Mouse (Mus musculus) kidney, embryonic 15.5 days (tissue): ENCODE data around the gene Crip1. TPM values are rescaled to one million over a fixed set of nuclear protein-coding genes. Genes with fewer than 3 reads are reported as not detected.

Experiments
- ATAC-seq: fragments of 200-750 bp; cut with Nextera tagmentation; replicated peaks from 2 replicates; pipeline ENCODE4 v1.8.0; 2017; ENCODE audit warnings: moderate TSS enrichment; ENCODE audit not compliant: low FRiP score
- H3K27ac ChIP-seq: fragments of 300-500 bp; sonication (generic); 2 replicates; pipeline ENCODE4 v1.5.1; 2015; ENCODE audit warnings: mild to moderate bottlenecking, inconsistent platforms
- H3K27me3 ChIP-seq: fragments of 300-500 bp; sonication (generic); 2 replicates; pipeline ENCODE4 v1.6.1; 2015; ENCODE audit warnings: inconsistent platforms
- H3K36me3 ChIP-seq: fragments of 300-500 bp; sonication (generic); 2 replicates; pipeline ENCODE4 v1.6.1; 2015; ENCODE audit warnings: inconsistent platforms
- H3K4me1 ChIP-seq: fragments of 300-500 bp; sonication (generic); 2 replicates; pipeline ENCODE4 v1.6.1; 2015; ENCODE audit warnings: inconsistent platforms
- H3K4me2 ChIP-seq: fragments of 300-500 bp; sonication (generic); 2 replicates; pipeline ENCODE4 v1.6.1; 2015; ENCODE audit warnings: moderate library complexity, mild to moderate bottlenecking, inconsistent platforms
- H3K4me3 ChIP-seq: fragments of 300-500 bp; sonication (generic); replicated peaks from 2 replicates; pipeline ENCODE4 v1.5.1; 2015; ENCODE audit warnings: mild to moderate bottlenecking, inconsistent platforms
- H3K9ac ChIP-seq: fragments of 300-500 bp; sonication (generic); 2 replicates; pipeline ENCODE4 v1.6.1; 2015; ENCODE audit warnings: mild to moderate bottlenecking, inconsistent platforms
- H3K9me3 ChIP-seq: fragments of 300-500 bp; sonication (generic); replicated peaks from 2 replicates; pipeline ENCODE4 v1.6.1; 2016; ENCODE audit warnings: inconsistent platforms
- WGBS: fragments of 180-500 bp; shearing (Covaris S2); methylation state at CpG from one replicate; pipeline ENCODE4 v1.1.7; 2015; ENCODE audit warnings: mixed read lengths; 5-methylcytosine and 5-hydroxymethylcytosine counted together
- polyA plus RNA-seq: library from polyadenylated mRNA; unstranded; fragments of >200 nt; fragmentation: Nextera tagmentation; extraction: Ambion mirVana; gene quantifications from 2 replicates; pipeline ENCODE4 v1.2.1, GENCODE M21; 2015

The Crip1 gene
- polyA plus RNA-seq, 1 experiment from 2014 or later: 309 TPM

DNA sequence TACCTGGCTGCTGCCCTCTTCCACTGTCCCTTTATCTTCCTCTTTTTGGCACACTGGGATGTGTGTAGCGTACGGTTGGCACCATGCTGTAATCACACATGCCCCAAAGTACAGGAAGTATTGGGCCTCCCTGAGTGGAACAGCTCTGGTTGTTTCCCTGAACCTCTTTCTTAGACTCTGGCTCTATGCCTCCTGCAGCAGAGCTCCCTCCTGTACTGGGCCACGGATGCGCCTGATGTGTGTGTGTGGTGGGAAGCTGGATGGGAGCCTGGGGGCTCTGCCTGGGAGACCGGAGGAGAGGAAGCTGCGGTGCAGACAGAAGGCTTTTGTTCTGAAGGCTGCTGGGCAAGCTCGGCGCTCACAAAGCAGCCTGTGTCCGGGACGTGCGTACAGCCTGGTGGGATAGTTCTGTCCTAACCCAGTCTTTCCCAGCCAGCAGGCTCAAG is 17.5 kb downstream of the Crip1 start:
- WGBS: 88% methylated on average over 11 of the region's 11 CpGs
- ATAC-seq: no peak
- Histone ChIP-seq H3K4me1 (no peaks in the 10 kb centered on the region), H3K9me3 (no peaks in the 10 kb centered on the region), H3K27me3 (no peaks in the 10 kb centered on the region), H3K4me3 (no peak overlapping the region), H3K27ac (no peak overlapping the region), H3K36me3 (peaks cover 40% of the 10 kb centered on the region), H3K9ac (no peak overlapping the region), H3K4me2 (no peak overlapping the region)

DNA sequence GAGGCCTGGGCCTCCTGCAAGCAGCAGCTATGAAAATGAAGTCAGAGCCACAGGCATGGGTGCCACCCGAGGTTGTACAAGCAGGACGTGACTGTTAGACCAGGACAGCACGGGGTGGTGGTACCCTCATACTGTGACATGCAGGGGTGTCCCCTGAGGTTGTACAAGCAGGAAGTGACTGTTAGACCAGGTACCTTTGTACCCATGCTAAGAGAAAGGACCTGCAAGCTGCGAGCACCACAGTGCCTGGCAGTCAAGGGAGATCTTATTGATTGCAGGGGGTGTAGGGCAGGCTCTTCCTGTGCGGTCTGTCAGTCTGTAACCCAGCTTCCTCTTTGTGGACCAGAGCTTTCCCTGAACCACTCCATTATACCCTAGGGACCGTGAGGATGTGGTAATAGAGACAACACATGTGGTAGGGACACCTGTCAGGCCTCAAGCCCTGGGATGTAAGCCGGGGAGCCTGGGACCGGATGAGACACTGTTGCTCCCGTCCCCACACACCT is 22.0 kb downstream of the Crip1 start:
- Histone ChIP-seq H3K4me1 (no peaks in the 10 kb centered on the region), H3K27me3 (no peaks in the 10 kb centered on the region), H3K4me3 (no peak overlapping the region), H3K4me2 (no peak overlapping the region), H3K36me3 (peaks cover 18% of the 10 kb centered on the region), H3K27ac (no peak overlapping the region), H3K9ac (no peak overlapping the region), H3K9me3 (no peaks in the 10 kb centered on the region)
- no peak for ATAC-seq
- 78% methylated on average over 9 of the region's 9 CpGs for WGBS

DNA sequence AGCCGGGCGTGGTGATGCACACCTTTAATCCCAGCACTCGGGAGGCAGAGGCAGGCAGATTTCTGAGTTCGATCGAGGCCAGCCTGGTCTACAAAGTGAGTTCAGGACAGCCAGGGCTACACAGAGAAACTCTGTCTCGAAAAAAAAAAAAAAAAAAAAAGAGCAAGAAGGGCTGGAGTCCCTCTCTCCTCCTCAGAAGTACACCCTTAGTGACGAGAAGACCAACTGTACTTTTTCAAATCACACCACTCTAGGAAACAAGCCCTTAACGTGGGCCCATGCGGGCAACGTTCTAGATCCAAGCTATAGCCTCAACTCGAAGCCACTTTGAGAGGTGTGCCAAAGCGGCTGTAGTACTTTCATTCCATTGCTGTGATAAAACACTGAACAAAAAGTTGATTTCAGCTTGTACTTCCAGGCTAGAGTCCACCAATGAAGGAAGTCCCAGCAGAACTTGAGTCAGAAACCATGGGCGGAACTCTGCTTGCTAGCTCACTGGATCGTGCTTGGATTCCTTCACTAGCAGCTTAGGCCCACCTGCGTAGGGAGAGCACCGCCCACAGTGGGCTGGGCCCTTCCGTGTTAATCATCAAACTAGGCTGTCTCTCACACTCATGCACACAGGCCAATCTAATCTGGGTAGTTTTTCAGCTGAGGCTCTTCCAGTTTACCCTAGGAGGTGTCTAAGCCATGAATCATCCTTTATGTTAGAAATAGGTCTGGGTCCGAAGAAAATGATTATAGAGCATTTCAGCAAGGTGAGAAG is 31.0 kb downstream of the Crip1 start:
- Histone ChIP-seq H3K9ac (no peak overlapping the region), H3K4me3 (no peak overlapping the region), H3K9me3 (no peaks in the 10 kb centered on the region), H3K27me3 (no peaks in the 10 kb centered on the region), H3K4me2 (no peak overlapping the region), H3K36me3 (no peaks in the 10 kb centered on the region), H3K27ac (no peak overlapping the region), H3K4me1 (no peaks in the 10 kb centered on the region)
- no peak for ATAC-seq
- WGBS: 84% methylated on average over 18 of the region's 18 CpGs

DNA sequence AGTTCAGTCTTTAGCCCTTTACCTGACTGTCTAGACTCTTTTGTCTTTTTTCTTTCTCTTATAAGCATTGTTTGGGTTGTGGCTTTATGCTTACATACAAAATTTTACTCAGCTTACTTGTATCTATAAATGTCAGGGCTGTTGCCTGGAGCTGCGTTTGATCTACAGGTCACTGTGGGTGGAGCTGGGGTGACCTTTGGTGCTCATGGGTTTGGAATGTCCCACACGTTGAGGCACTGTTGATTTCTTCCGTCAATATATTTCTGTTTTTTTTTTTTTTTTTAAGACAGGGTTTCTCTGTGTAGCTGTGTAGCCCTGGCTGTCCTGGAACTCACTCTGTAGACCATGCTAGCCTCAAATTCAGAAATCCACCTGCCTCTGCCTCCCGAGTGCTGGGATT is 34.9 kb downstream of the Crip1 start:
- Histone ChIP-seq H3K9ac (no peak overlapping the region), H3K36me3 (no peaks in the 10 kb centered on the region), H3K4me1 (peaks cover 8% of the 10 kb centered on the region), H3K27ac (no peak overlapping the region), H3K4me3 (no peak overlapping the region), H3K4me2 (no peak overlapping the region), H3K9me3 (no peaks in the 10 kb centered on the region), H3K27me3 (peaks cover 15% of the 10 kb centered on the region)
- whole genome bisulfite sequencing: 63% methylated on average over 4 of the region's 4 CpGs
- ATAC-seq: no peak

DNA sequence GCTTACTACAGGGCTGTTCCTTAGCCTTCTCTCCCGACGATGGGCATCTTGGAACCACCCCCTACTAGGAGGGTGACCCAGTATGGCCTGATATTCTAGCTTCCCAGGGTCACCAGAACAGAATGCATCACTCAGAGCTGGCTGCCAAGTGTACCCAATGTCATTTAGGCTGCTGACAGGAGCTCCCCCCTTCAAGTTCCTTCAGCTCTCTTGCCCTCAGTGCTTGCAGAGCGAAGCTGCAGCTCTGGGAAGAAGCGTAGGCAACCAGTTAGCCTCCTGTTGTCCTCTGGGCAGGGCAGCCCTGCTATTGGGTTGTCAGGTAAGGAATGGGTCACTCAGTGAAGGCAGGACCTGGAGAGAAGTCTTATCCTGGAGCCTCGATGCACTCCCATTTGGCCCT is 38.8 kb downstream of the Crip1 start:
- 58% methylated on average over 5 of the region's 5 CpGs for WGBS
- Histone ChIP-seq H3K4me1 (peaks cover 32% of the 10 kb centered on the region), H3K4me3 (peak overlapping the region; percentile 56), H3K9me3 (no peaks in the 10 kb centered on the region), H3K27me3 (peaks cover 29% of the 10 kb centered on the region), H3K36me3 (0 out of 2 replicates have a peak, but pooled peaks cover 6% of the 10 kb centered on the region), H3K27ac (no peak overlapping the region), H3K9ac (no peak overlapping the region), H3K4me2 (peak overlapping the region; percentile 90; the same call in 1 of the 2 replicates)
- ATAC-seq: no peak

DNA sequence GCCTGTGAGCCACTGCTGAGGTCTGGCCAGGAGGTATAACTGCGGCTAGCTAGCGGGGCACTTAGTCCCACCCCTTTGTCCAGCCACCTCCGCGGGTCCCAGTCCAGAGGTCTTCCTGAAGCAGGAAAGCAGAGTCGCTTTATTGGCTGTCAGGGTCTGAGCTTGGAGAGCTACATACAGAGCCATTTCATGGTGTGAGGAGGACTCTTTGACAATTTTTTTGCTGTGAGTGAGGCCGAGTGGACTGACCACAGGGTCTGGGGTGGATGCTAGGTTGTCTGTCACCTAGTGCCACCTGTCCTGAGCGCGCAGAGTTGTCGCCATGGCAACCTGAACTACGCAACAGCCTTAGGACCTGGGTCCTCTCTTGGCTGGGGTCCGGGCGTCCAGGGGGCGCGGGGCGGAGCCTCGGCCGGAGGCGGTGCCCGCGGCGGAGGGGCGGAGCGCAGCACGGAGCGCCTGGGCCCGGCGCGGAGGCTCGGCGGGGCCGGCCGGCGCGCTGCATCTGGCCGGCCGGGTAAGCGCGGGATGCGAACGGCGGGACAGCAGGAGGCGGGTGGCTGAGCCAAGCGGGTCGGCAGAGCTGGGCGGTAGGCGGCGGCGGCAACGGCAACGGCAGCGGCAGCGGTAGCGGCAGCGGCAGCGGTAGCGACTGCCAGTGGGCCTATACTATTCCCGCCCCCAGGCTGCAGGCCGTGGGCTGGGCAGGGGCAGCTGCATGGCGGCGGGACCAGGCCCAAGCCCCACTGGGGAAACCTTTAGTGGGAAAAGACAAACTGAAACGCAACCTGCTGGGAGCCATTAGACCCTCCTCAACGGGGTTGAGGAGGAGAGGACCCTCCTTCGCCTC is 39.6 kb downstream of the Crip1 start, which contains the start of gene Tmem121:
TSS of gene Tmem121 (plus strand) at position 489 of the 850 bp plus-strand sequence.
- H3K4me2 ChIP-seq: peak within 1 kb of the TSS; percentile 90
- peaks cover 29% of the 10 kb centered on the region for H3K27me3 ChIP-seq
- ATAC-seq: peak; percentile 49
- H3K9ac ChIP-seq: peak within 1 kb of the TSS; percentile 52
- 0 out of 2 replicates have a peak, but pooled peaks cover 6% of the 10 kb centered on the region for H3K36me3 ChIP-seq
- H3K4me3 ChIP-seq: peak within 1 kb of the TSS; percentile 56
- WGBS: 1% methylated on average over 63 of the region's 63 CpGs
- peaks cover 32% of the 10 kb centered on the region for H3K4me1 ChIP-seq
- no peaks in the 10 kb centered on the region for H3K9me3 ChIP-seq
- no peak within 1 kb of the TSS for H3K27ac ChIP-seq

DNA sequence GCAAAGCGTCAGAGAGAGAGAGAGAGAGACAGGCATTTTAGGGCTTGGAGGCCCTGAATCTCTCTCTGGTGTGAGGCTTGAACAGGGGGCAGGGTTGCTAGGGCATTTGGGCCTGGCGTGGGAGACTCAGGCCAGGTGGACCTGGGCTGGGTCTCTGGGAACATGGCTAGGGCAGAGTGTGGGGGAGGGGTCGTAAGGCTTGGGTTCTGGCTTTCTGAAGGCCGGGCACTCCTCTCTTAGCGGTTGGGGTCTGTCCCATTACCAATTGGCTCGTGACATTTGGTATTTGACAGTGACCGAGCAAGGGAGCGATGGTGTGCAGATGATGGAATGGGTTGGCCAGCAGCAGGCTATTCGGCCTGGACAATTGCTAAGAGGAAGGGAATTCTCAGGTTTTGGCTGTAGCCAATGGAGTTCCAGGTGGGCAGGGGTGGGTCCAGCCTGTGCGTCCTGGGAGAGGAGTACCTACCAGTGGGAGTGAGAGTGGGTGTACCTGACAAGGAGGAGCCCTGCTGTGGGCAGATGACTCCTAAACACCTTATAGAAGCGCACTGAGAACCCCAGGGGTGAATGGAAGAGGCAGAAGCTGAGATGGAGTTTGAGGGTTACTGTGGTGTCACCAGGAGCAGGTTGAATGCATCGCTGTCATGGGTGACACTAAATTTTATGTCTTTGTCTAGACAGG is 40.4 kb downstream of the Crip1 start:
- H3K4me3 ChIP-seq: peak overlapping the region; percentile 56
- 35% methylated on average over 12 of the region's 12 CpGs for WGBS

DNA sequence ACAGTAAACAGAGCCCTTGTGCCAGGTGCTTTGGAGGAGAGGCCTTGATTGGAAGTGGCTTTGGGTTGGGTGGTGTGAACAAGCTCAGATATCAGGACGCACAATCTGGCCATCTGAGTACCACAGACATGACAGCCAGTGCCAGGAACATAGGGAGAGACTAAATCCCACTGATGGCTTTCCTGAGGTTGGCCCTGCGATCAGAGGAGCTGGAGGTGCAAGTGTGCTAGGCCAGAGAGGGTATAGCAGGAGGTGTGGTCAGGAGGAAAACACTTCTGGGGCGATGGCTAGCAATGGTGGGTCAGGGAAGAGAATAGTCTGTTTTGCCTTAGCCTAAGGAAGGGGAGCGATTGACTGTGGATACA is 40.9 kb downstream of the Crip1 start:
- WGBS: 47% methylated on average over 4 of the region's 4 CpGs
- peak overlapping the region; percentile 90 for H3K4me2 ChIP-seq
- H3K9ac ChIP-seq: no peak overlapping the region
- H3K4me1 ChIP-seq: peaks cover 32% of the 10 kb centered on the region
- 0 out of 2 replicates have a peak, but pooled peaks cover 6% of the 10 kb centered on the region for H3K36me3 ChIP-seq
- no peak for ATAC-seq
- peaks cover 29% of the 10 kb centered on the region for H3K27me3 ChIP-seq
- H3K27ac ChIP-seq: no peak overlapping the region
- H3K9me3 ChIP-seq: no peaks in the 10 kb centered on the region
- H3K4me3 ChIP-seq: peak overlapping the region; percentile 56

More for the DNA sequence above, 40.4 kb downstream of the Crip1 start:
- H3K4me2 ChIP-seq: peak overlapping the region; percentile 90
- no peak overlapping the region for H3K27ac ChIP-seq
- H3K9me3 ChIP-seq: no peaks in the 10 kb centered on the region
- peak overlapping the region; percentile 52 for H3K9ac ChIP-seq
- H3K27me3 ChIP-seq: peaks cover 29% of the 10 kb centered on the region
- ATAC-seq: no peak
- H3K36me3 ChIP-seq: 0 out of 2 replicates have a peak, but pooled peaks cover 6% of the 10 kb centered on the region
- H3K4me1 ChIP-seq: peaks cover 32% of the 10 kb centered on the region

DNA sequence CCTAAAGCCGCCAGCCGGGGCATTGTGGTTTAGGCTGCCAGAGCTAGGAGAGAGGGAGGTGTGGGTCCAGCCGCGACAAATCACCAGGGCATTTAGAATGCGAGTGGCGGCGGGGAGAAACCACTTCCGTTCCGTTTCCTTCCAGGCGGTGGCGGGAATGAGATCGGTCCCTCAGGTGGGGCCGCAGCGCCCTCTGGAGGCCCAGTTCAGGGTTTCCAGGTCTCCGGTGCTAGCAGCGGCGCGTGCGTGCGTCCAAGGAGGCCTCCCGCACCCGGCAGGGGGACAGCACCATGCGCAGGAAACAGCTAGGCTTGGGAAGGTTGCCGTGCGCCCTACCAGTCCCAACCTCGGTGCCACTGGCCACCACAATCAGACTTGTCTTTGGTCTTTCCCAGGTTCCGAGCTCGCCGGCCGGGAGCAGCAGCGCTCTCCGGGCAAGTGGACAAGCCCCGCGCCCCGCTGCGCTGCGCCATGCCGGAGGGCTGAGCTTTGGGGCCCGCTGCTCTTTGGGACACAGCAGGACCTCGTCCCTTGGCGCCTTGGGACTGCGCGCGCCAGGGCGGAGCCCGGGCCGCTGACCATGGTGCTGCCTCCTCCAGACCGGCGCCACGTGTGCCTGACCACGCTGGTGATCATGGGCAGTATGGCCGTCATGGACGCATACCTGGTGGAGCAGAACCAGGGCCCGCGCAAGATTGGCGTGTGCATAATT is 41.6 kb downstream of the Crip1 start:
- H3K9me3 ChIP-seq: no peaks in the 10 kb centered on the region
- H3K27ac ChIP-seq: no peak overlapping the region
- H3K9ac ChIP-seq: peak overlapping the region; percentile 40
- H3K27me3 ChIP-seq: peaks cover 29% of the 10 kb centered on the region
- peak; percentile 74 for ATAC-seq
- H3K4me1 ChIP-seq: peaks cover 32% of the 10 kb centered on the region
- H3K36me3 ChIP-seq: 0 out of 2 replicates have a peak, but pooled peaks cover 6% of the 10 kb centered on the region
- H3K4me3 ChIP-seq: peak overlapping the region; percentile 56
- 3% methylated on average over 56 of the region's 56 CpGs for WGBS
- H3K4me2 ChIP-seq: peak overlapping the region; percentile 90

DNA sequence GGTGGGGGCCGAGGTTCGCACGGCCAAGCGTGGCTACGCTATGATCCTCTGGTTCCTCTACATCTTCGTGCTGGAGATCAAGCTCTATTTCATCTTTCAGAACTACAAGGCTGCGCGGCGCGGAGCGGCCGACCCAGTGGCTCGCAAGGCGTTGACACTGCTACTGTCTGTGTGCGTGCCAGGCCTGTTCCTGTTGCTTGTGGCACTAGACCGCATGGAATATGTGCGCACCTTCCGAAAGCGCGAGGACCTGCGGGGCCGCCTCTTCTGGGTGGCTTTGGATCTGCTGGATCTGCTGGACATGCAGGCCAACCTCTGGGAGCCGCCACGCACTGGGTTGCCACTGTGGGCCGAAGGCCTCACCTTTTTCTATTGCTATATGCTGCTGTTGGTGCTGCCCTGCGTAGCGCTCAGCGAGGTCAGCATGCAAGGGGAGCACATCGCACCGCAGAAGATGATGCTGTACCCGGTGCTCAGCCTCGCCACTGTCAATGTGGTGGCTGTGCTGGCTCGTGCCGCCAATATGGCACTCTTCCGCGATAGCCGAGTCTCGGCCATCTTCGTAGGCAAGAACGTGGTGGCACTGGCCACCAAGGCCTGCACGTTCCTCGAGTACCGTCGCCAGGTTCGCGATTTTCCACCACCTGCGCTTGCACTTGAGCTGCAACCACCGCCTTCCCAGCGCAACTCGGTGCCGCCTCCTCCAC is 42.4 kb downstream of the Crip1 start:
- WGBS: 91% methylated on average over 51 of the region's 51 CpGs
- H3K9ac ChIP-seq: no peak overlapping the region
- H3K27ac ChIP-seq: no peak overlapping the region
- peak overlapping the region; percentile 56; the same call in 1 of the 2 replicates for H3K4me3 ChIP-seq
- peaks cover 32% of the 10 kb centered on the region for H3K4me1 ChIP-seq
- H3K36me3 ChIP-seq: 0 out of 2 replicates have a peak, but pooled peaks cover 6% of the 10 kb centered on the region
- no peaks in the 10 kb centered on the region for H3K9me3 ChIP-seq
- ATAC-seq: no peak; the same call in 1 of the 2 replicates
- peaks cover 29% of the 10 kb centered on the region for H3K27me3 ChIP-seq
- H3K4me2 ChIP-seq: peak overlapping the region; percentile 90
